Mouse (Mus musculus): Measurements from ENCODE around the gene Ccdc171. TPM values are rescaled to one million over a fixed set of nuclear protein-coding genes. Genes with fewer than 3 reads are reported as not detected.
"Not testable (repeated sequence)": the region's sequence is repeated elsewhere in the genome, so short reads cannot be mapped to it uniquely, and the experiment has no call there.

Ccdc171 gene
- polyA plus RNA-seq, 1 experiment = 1.5 TPM

- Histone ChIP-seq H3K4me1 (ENCODE audit: control insufficient read depth, insufficient read depth, low read length) (no peaks in the 10 kb centered on the region), H3K4me3 (replicated peaks; ENCODE audit: extremely low read depth, low read depth, low read length) (no peak overlapping the region)
- no peak for TF ChIP-seq CTCF (IDR thresholded peaks at IDR 0.05; ENCODE audit: insufficient read depth, low read length)
- TF ChIP-seq POLR2A (IDR thresholded peaks at IDR 0.05; ENCODE audit: borderline replicate concordance, extremely low read depth, low read depth, low read length) = no peak
- no peak for DNase-seq
- 79% methylated on average over 4 of the region's 4 CpGs for WGBS
These were observed 98.4 kb downstream of the Ccdc171 start for GRCm38 (mm10) chr4:83623732-83624131.

GRCm38 (mm10) chr4:83651453-83651852 is 126.1 kb downstream of the Ccdc171 start:
- Histone ChIP-seq H3K4me1 (ENCODE audit: control insufficient read depth, insufficient read depth, low read length) (no peaks in the 10 kb centered on the region), H3K4me3 (replicated peaks; ENCODE audit: extremely low read depth, low read depth, low read length) (no peak overlapping the region)
- no peak for TF ChIP-seq CTCF (IDR thresholded peaks at IDR 0.05; ENCODE audit: insufficient read depth, low read length)
- no peak for DNase-seq
- WGBS = 90% methylated on average over 4 of the region's 4 CpGs

GRCm38 (mm10) chr4:83655396-83655795 is 130.1 kb downstream of the Ccdc171 start:
- DNase-seq = no peak
- TF ChIP-seq POLR2A (IDR thresholded peaks at IDR 0.05; ENCODE audit: borderline replicate concordance, extremely low read depth, low read depth, low read length) (no peak), CTCF (IDR thresholded peaks at IDR 0.05; ENCODE audit: insufficient read depth, low read length) (no peak)
- 45% methylated on average over 6 of the region's 6 CpGs for WGBS
- no peak overlapping the region for H3K4me3 ChIP-seq (replicated peaks; ENCODE audit: extremely low read depth, low read depth, low read length)
- no peaks in the 10 kb centered on the region for H3K4me1 ChIP-seq (ENCODE audit: control insufficient read depth, insufficient read depth, low read length)

GRCm38 (mm10) chr4:83656571-83656970 is 131.2 kb downstream of the Ccdc171 start:
- no peak for TF ChIP-seq CTCF (IDR thresholded peaks at IDR 0.05; ENCODE audit: insufficient read depth, low read length)
- no peak for TF ChIP-seq POLR2A (IDR thresholded peaks at IDR 0.05; ENCODE audit: borderline replicate concordance, extremely low read depth, low read depth, low read length)
- 43% methylated on average over 10 of the region's 10 CpGs for WGBS
- H3K4me3 ChIP-seq (replicated peaks; ENCODE audit: extremely low read depth, low read depth, low read length) = no peak overlapping the region
- no peaks in the 10 kb centered on the region for H3K4me1 ChIP-seq (ENCODE audit: control insufficient read depth, insufficient read depth, low read length)
- DNase-seq = no peak

- DNase-seq = no peak
- Histone ChIP-seq H3K4me1 (ENCODE audit: control insufficient read depth, insufficient read depth, low read length) (no peaks in the 10 kb centered on the region), H3K4me3 (replicated peaks; ENCODE audit: extremely low read depth, low read depth, low read length) (no peak overlapping the region)
- 57% methylated on average over 6 of the region's 6 CpGs for WGBS
- TF ChIP-seq POLR2A (IDR thresholded peaks at IDR 0.05; ENCODE audit: borderline replicate concordance, extremely low read depth, low read depth, low read length) (no peak), CTCF (IDR thresholded peaks at IDR 0.05; ENCODE audit: insufficient read depth, low read length) (no peak)
These were observed 131.7 kb downstream of the Ccdc171 start for GRCm38 (mm10) chr4:83657021-83657420.

- TF ChIP-seq CTCF (IDR thresholded peaks at IDR 0.05; ENCODE audit: insufficient read depth, low read length) (no peak), POLR2A (IDR thresholded peaks at IDR 0.05; ENCODE audit: borderline replicate concordance, extremely low read depth, low read depth, low read length) (no peak)
- DNase-seq = no peak
- 85% methylated on average over 10 of the region's 10 CpGs for WGBS
- no peaks in the 10 kb centered on the region for H3K4me1 ChIP-seq (ENCODE audit: control insufficient read depth, insufficient read depth, low read length)
- H3K4me3 ChIP-seq (replicated peaks; ENCODE audit: extremely low read depth, low read depth, low read length) = no peak overlapping the region
These were observed 133.1 kb downstream of the Ccdc171 start for GRCm38 (mm10) chr4:83658415-83658814.

- no peaks in the 10 kb centered on the region for H3K4me1 ChIP-seq (ENCODE audit: control insufficient read depth, insufficient read depth, low read length)
- WGBS = 57% methylated on average over 11 of the region's 11 CpGs
- TF ChIP-seq POLR2A (IDR thresholded peaks at IDR 0.05; ENCODE audit: borderline replicate concordance, extremely low read depth, low read depth, low read length) = no peak
- TF ChIP-seq CTCF (IDR thresholded peaks at IDR 0.05; ENCODE audit: insufficient read depth, low read length) = no peak
- no peak for DNase-seq
- no peak overlapping the region for H3K4me3 ChIP-seq (replicated peaks; ENCODE audit: extremely low read depth, low read depth, low read length)
These were observed 134.1 kb downstream of the Ccdc171 start for GRCm38 (mm10) chr4:83659411-83659810.

- no peak overlapping the region for H3K4me3 ChIP-seq (replicated peaks; ENCODE audit: extremely low read depth, low read depth, low read length)
- 92% methylated on average over 1 of the region's 1 CpGs for WGBS
- DNase-seq = no peak
- TF ChIP-seq CTCF (IDR thresholded peaks at IDR 0.05; ENCODE audit: insufficient read depth, low read length) (no peak), POLR2A (IDR thresholded peaks at IDR 0.05; ENCODE audit: borderline replicate concordance, extremely low read depth, low read depth, low read length) (no peak)
- H3K4me1 ChIP-seq (ENCODE audit: control insufficient read depth, insufficient read depth, low read length) = no peaks in the 10 kb centered on the region
These were observed 136.3 kb downstream of the Ccdc171 start for GRCm38 (mm10) chr4:83661519-83662271.

- no peak for TF ChIP-seq POLR2A (IDR thresholded peaks at IDR 0.05; ENCODE audit: borderline replicate concordance, extremely low read depth, low read depth, low read length)
- TF ChIP-seq CTCF (IDR thresholded peaks at IDR 0.05; ENCODE audit: insufficient read depth, low read length) = no peak
- no peak for DNase-seq
- WGBS = 86% methylated on average over 4 of the region's 4 CpGs
- H3K4me3 ChIP-seq (replicated peaks; ENCODE audit: extremely low read depth, low read depth, low read length) = no peak overlapping the region
- H3K4me1 ChIP-seq (ENCODE audit: control insufficient read depth, insufficient read depth, low read length) = no peaks in the 10 kb centered on the region
These were observed 137.0 kb downstream of the Ccdc171 start for GRCm38 (mm10) chr4:83662301-83662700.

- no peak overlapping the region for H3K4me3 ChIP-seq (replicated peaks; ENCODE audit: extremely low read depth, low read depth, low read length)
- H3K4me1 ChIP-seq (ENCODE audit: control insufficient read depth, insufficient read depth, low read length) = no peaks in the 10 kb centered on the region
- no peak for TF ChIP-seq CTCF (IDR thresholded peaks at IDR 0.05; ENCODE audit: insufficient read depth, low read length)
- TF ChIP-seq POLR2A (IDR thresholded peaks at IDR 0.05; ENCODE audit: borderline replicate concordance, extremely low read depth, low read depth, low read length) = no peak
- 52% methylated on average over 2 of the region's 2 CpGs for WGBS
- DNase-seq = no peak
These were observed 144.2 kb downstream of the Ccdc171 start for GRCm38 (mm10) chr4:83669552-83669951.

GRCm38 (mm10) chr4:83675308-83675707 is 150.0 kb downstream of the Ccdc171 start:
- not testable (repeated sequence) for DNase-seq; H3K4me1 ChIP-seq (ENCODE audit: control insufficient read depth, insufficient read depth, low read length); H3K4me3 ChIP-seq (replicated peaks; ENCODE audit: extremely low read depth, low read depth, low read length)
- WGBS = 84% methylated on average over 4 of the region's 4 CpGs

All from lung, adult 2 months (tissue).